In genomic region chr4:127110570-127110969, GRCm38 (mm10) we compare ENCODE assay signal across 25 mouse cellular contexts. TPM values are rescaled to one million over a fixed set of nuclear protein-coding genes. Genes with fewer than 3 reads are reported as not detected.
DNase-seq lines count a peak whose midpoint lies in the region; ATAC-seq and TF ChIP-seq lines count a peak whose summit lies in the region.
"Had no signal": no experiment of that assay in that cellular context is flagged by ENCODE, and none has a peak within 500 bp of the region (broad histone marks: within the 10 kb centered on the region; RNA-seq: fewer than 3 reads in every experiment).

No protein-coding gene starts in this region.

- DNase-seq in heart, adult 11 months: peak; percentile 74
- DNase-seq in heart, postnatal 10 days: no peak
- peak; percentile 8 for DNase-seq in lung, adult 2 months
- DNase-seq in lung, postnatal 0 days (ENCODE audit: low spot score): peak; percentile 57
- DNase-seq in lung, postnatal 25 days (ENCODE audit: low spot score): peak; percentile 46
- no peak for DNase-seq in retina, embryonic 14.5 days (ENCODE audit: low spot score)
- DNase-seq in ovary, postnatal 14 days (ENCODE audit: low spot score): no peak
- DNase-seq in urinary bladder, postnatal 25 days (ENCODE audit: low spot score): no peak
- DNase-seq: adrenal gland, adult 8-10 months; adrenal gland, postnatal 14 days; adrenal gland, postnatal 36 days; B cell, adult 2 months; cerebellum, adult 11-12 months; cerebellum, adult 2 months; cerebellum, adult 9-10 months; cerebellum, postnatal 10 days; cerebellum, postnatal 25 days had no signal

- no peak overlapping the region for H3K4me2 ChIP-seq in lung, postnatal 0 days (replicated peaks; ENCODE audit: low read depth, low read length)
- H3K4me2 ChIP-seq: embryonic facial prominence, embryonic 12.5 days; forebrain, embryonic 13.5 days had no signal

- no peak overlapping the region for H3K27ac ChIP-seq in lung, postnatal 0 days (ENCODE audit: low read length)
- H3K27ac ChIP-seq: embryonic facial prominence, embryonic 10.5 days; embryonic facial prominence, embryonic 12.5 days; forebrain, embryonic 13.5 days had no signal

- no peak for TF ChIP-seq POLR2A in lung, adult 2 months (IDR thresholded peaks at IDR 0.05; ENCODE audit: borderline replicate concordance, extremely low read depth, low read depth, low read length)

- H3K9me3 ChIP-seq in lung, postnatal 0 days (ENCODE audit: low read length): no peaks in the 10 kb centered on the region
- H3K9me3 ChIP-seq: embryonic facial prominence, embryonic 10.5 days; embryonic facial prominence, embryonic 12.5 days; G1E had no signal

- peak; percentile 72 for ATAC-seq in lung, postnatal 0 days
- ATAC-seq: activated CD4-positive, CD25-positive, alpha-beta regulatory T cell, adult 4 months; CD4-positive, CD25-positive, alpha-beta regulatory T cell, adult 4 months; forebrain, embryonic 13.5 days; Patski had no signal

- no peaks in the 10 kb centered on the region for H3K27me3 ChIP-seq in lung, postnatal 0 days (replicated peaks; ENCODE audit: insufficient read depth, low read length)
- H3K27me3 ChIP-seq: CH12.LX; embryonic facial prominence, embryonic 12.5 days; forebrain, embryonic 13.5 days; Patski had no signal

- no peaks in the 10 kb centered on the region for H3K4me1 ChIP-seq in lung, adult 2 months (ENCODE audit: control insufficient read depth, insufficient read depth, low read length)
- H3K4me1 ChIP-seq in lung, postnatal 0 days (ENCODE audit: insufficient read depth, low read depth, low read length): no peaks in the 10 kb centered on the region
- H3K4me1 ChIP-seq: embryonic facial prominence, embryonic 10.5 days; embryonic facial prominence, embryonic 12.5 days; forebrain, embryonic 13.5 days had no signal

- peaks cover 6% of the 10 kb centered on the region; the same call in 1 of the 2 replicates for H3K36me3 ChIP-seq in lung, postnatal 0 days (ENCODE audit: insufficient read depth, low read length)

- no peak overlapping the region for H3K4me3 ChIP-seq in lung, adult 2 months (replicated peaks; ENCODE audit: extremely low read depth, low read depth, low read length)
- no peak overlapping the region for H3K4me3 ChIP-seq in lung, postnatal 0 days (ENCODE audit: low read depth, low read length)
- H3K4me3 ChIP-seq: embryonic facial prominence, embryonic 10.5 days; embryonic facial prominence, embryonic 12.5 days; forebrain, embryonic 13.5 days had no signal

- no peak overlapping the region for H3K9ac ChIP-seq in lung, postnatal 0 days (replicated peaks; ENCODE audit: low read depth)
- H3K9ac ChIP-seq: embryonic facial prominence, embryonic 12.5 days; forebrain, embryonic 13.5 days had no signal

- no peak for TF ChIP-seq CTCF in lung, adult 2 months (IDR thresholded peaks at IDR 0.05; ENCODE audit: insufficient read depth, low read length)
- no peak for TF ChIP-seq CTCF in lung, postnatal 0 days (IDR thresholded peaks at IDR 0.05)

- 58% methylated on average over 4 of the region's 4 CpGs for WGBS in lung, adult 2 months
- 52% methylated on average over 4 of the region's 4 CpGs for WGBS in lung, postnatal 0 days

- no peak for TF ChIP-seq EP300 in lung, postnatal 0 days (IDR thresholded peaks at IDR 0.05)

- intact Hi-C loops in heart, postnatal 10 days (cut with DNase I): no loop called here

RNA-seq across cellular contexts. Expression of gene Tmem35b, which starts 12.9 kb away (rescaled TPM):
- 1 to 10 TPM; 2.0 to 2.5 TPM for total RNA-seq in heart, postnatal 10 days (2021)
- polyA plus RNA-seq in lung, adult 2 months (2012; rRNA removed): 12.4 and 16.9 TPM in 2 replicates
- 19.7 and 27.7 TPM in 2 replicates for polyA plus RNA-seq in lung, postnatal 0 days (2015; fragmentation: Nextera tagmentation; extraction: Ambion mirVana)

RNA-seq across cellular contexts. Expression of gene Zmym6, which starts 33.4 kb away (rescaled TPM):
- 1 to 10 TPM; 8.6 to 9.0 TPM for total RNA-seq in heart, postnatal 10 days (2021)
- polyA plus RNA-seq in lung, adult 2 months (2012; rRNA removed): 3.6 and 6.1 TPM in 2 replicates
- polyA plus RNA-seq in lung, postnatal 0 days (2015; fragmentation: Nextera tagmentation; extraction: Ambion mirVana): 5.8 and 9.2 TPM in 2 replicates

RNA-seq across cellular contexts. Expression of gene Zmym1, which starts 49.6 kb away (rescaled TPM):
- total RNA-seq in heart, postnatal 10 days (2021): 1 to 10 TPM; 4.6 to 7.1 TPM
- polyA plus RNA-seq in lung, adult 2 months (2012; rRNA removed): 1.2 and 1.3 TPM in 2 replicates
- 6.4 and 8.1 TPM in 2 replicates for polyA plus RNA-seq in lung, postnatal 0 days (2015; fragmentation: Nextera tagmentation; extraction: Ambion mirVana)

RNA-seq across cellular contexts. Expression of gene Dlgap3, which starts 58.4 kb away (rescaled TPM):
- total RNA-seq in heart, postnatal 10 days (2021): under 1 TPM; 0.22 to 0.26 TPM
- 0.25 and 0.54 TPM in 2 replicates for polyA plus RNA-seq in lung, adult 2 months (2012; rRNA removed)
- polyA plus RNA-seq in lung, postnatal 0 days (2015; fragmentation: Nextera tagmentation; extraction: Ambion mirVana): 0.10 and 0.18 TPM in 2 replicates
- polyA plus RNA-seq: activated CD4-positive, CD25-positive, alpha-beta regulatory T cell, adult 4 months; CD4-positive, CD25-positive, alpha-beta regulatory T cell, adult 4 months; G1E had no signal

Comparison
In these comparisons a context has a peak if more than half of its experiments do, and no peak if none do; other contexts are left out.
1. DNase-seq: peak in heart, adult 11 months (single experiment), lung, adult 2 months (single experiment), lung, postnatal 0 days (single experiment) and lung, postnatal 25 days (single experiment); none in heart, postnatal 10 days (0 of 2), retina, embryonic 14.5 days (single experiment), ovary, postnatal 14 days (single experiment) and urinary bladder, postnatal 25 days (single experiment).